Mouse (Mus musculus) neural tube, embryonic 14.5 days (tissue): ENCODE results near the gene Rusc2. TPM values are rescaled to one million over a fixed set of nuclear protein-coding genes. Genes with fewer than 3 reads are reported as not detected.

Experiments used
- ATAC-seq: fragments of 200-750 bp; cut with Nextera tagmentation; 2 replicates; pipeline ENCODE4 v1.8.0; 2017; ENCODE audit warnings: low read depth, mild to moderate bottlenecking, moderate TSS enrichment, moderate library complexity
- H3K27ac ChIP-seq: fragments of 300-500 bp; sonication (generic); 2 replicates; pipeline ENCODE4 v1.5.1; 2014; ENCODE audit warnings: low read depth, mild to moderate bottlenecking, control low read depth, low read length, moderate library complexity, mixed read lengths
- H3K27me3 ChIP-seq: fragments of 300-500 bp; sonication (generic); 2 replicates; pipeline ENCODE4 v1.6.1; 2014; ENCODE audit warnings: low read length; ENCODE audit not compliant: control insufficient read depth, insufficient read depth
- H3K36me3 ChIP-seq: fragments of 300-500 bp; sonication (generic); 2 replicates; pipeline ENCODE4 v1.6.1; 2014; ENCODE audit warnings: low read length, mixed read lengths; ENCODE audit not compliant: control insufficient read depth, insufficient read depth
- H3K4me1 ChIP-seq: fragments of 300-500 bp; sonication (generic); 2 replicates; pipeline ENCODE4 v1.6.1; 2014; ENCODE audit warnings: low read length; ENCODE audit not compliant: control insufficient read depth, insufficient read depth
- H3K4me2 ChIP-seq: fragments of 300-500 bp; sonication (generic); 2 replicates; pipeline ENCODE4 v1.6.1; 2014; ENCODE audit warnings: mild to moderate bottlenecking, low read depth, low read length, control low read depth
- H3K4me3 ChIP-seq: fragments of 300-500 bp; sonication (generic); 2 replicates; pipeline ENCODE4 v1.5.1; 2014; ENCODE audit warnings: low read depth, low read length, control low read depth, mixed read lengths
- H3K9ac ChIP-seq: fragments of 300-500 bp; sonication (generic); replicated peaks from 2 replicates; pipeline ENCODE4 v1.6.1; 2014; ENCODE audit warnings: low read depth, mild to moderate bottlenecking, control low read depth, low read length, mixed read lengths
- H3K9me3 ChIP-seq: fragments of 300-500 bp; sonication (generic); 2 replicates; pipeline ENCODE4 v1.6.1; 2016; ENCODE audit warnings: low read length; ENCODE audit not compliant: control insufficient read depth
- WGBS: fragments of 180-500 bp; shearing (Covaris S2); extraction: QIAGEN DNeasy Blood & Tissue Kit; methylation state at CpG from one replicate; pipeline ENCODE4 v1.1.7; 2014; 5-methylcytosine and 5-hydroxymethylcytosine counted together
- polyA plus RNA-seq: library from polyadenylated mRNA; unstranded; fragments of >200 nt; fragmentation: Nextera tagmentation; extraction: Ambion mirVana; gene quantifications from 2 replicates; pipeline ENCODE4 v1.2.1, GENCODE M21; 2014

The Rusc2 gene
- polyA plus RNA-seq, result 43.4 and 75.4 TPM in 2 replicates

DNA sequence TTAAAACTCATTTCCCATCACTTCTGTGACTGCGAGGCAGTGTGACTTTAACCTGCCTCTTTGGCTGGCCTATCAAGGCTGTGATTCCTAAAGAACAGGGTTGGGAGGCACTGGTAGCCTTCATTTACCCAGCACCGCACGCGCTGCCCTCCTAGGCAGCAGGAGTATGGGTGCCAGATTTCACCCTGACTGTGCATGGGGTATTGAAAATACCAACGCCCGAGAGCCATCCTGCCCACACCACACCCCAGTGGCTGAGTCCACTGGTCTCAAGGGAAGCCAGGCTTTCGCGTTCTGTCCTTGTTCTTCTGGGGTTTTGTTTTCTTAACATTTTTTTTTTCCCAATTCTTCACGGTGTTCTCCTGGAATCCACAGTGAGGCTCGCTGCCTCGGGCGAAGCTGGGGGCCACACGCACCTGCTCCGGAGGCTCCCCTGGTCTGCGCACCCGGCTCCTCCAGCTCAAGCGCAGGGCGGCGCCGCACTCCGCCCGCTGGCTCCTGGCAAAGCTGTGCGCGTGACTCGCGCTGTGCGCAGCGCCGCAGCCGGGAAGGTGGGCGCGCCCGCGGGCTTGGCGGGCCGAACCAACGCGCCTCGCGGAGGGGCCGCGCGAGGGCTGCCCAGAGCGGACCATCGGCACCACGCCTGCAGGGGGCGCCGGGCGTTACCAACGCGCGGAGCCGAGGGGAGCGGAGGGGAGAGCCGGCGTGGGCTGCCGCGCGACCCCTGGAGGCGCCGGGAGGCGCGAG lies at the start of gene Rusc2:
Gene Rusc2 (plus strand): TSS at position 572 of the 747 bp plus-strand sequence.
- ATAC-seq, result peak; percentile 97
- H3K9ac ChIP-seq, result peak within 1 kb of the TSS; percentile 75
- WGBS, result under 1% methylated on average over 50 of the region's 63 CpGs
- no peaks in the 10 kb centered on the region for H3K9me3 ChIP-seq
- H3K4me3 ChIP-seq, result peak within 1 kb of the TSS; percentile 71
- H3K4me2 ChIP-seq, result peak within 1 kb of the TSS; percentile 83
- no peaks in the 10 kb centered on the region for H3K36me3 ChIP-seq
- peaks cover 13% of the 10 kb centered on the region; the same call in 1 of the 2 replicates for H3K4me1 ChIP-seq
- H3K27me3 ChIP-seq, result no peaks in the 10 kb centered on the region
- H3K27ac ChIP-seq, result peak within 1 kb of the TSS; percentile 79

GRCm38 (mm10) chr4:43334771-43335170 lies 47.0 kb upstream of the Rusc2 start:
- H3K27me3 ChIP-seq, result no peaks in the 10 kb centered on the region
- 52% methylated on average over 2 of the region's 2 CpGs for WGBS
- 0 out of 2 replicates have a peak, but pooled peaks cover 4% of the 10 kb centered on the region for H3K9me3 ChIP-seq
- no peak overlapping the region for H3K9ac ChIP-seq
- H3K27ac ChIP-seq, result no peak overlapping the region
- no peak overlapping the region for H3K4me2 ChIP-seq
- no peaks in the 10 kb centered on the region for H3K4me1 ChIP-seq
- ATAC-seq, result no peak
- H3K4me3 ChIP-seq, result no peak overlapping the region
- H3K36me3 ChIP-seq, result no peaks in the 10 kb centered on the region

GRCm38 (mm10) chr4:43336176-43336575 lies 45.6 kb upstream of the Rusc2 start:
- no peak for ATAC-seq
- no peak overlapping the region for H3K9ac ChIP-seq
- no peak overlapping the region for H3K4me2 ChIP-seq
- 0 out of 2 replicates have a peak, but pooled peaks cover 4% of the 10 kb centered on the region for H3K9me3 ChIP-seq
- H3K4me3 ChIP-seq, result no peak overlapping the region
- H3K36me3 ChIP-seq, result no peaks in the 10 kb centered on the region
- H3K27ac ChIP-seq, result no peak overlapping the region
- no peaks in the 10 kb centered on the region for H3K27me3 ChIP-seq
- H3K4me1 ChIP-seq, result no peaks in the 10 kb centered on the region

DNA sequence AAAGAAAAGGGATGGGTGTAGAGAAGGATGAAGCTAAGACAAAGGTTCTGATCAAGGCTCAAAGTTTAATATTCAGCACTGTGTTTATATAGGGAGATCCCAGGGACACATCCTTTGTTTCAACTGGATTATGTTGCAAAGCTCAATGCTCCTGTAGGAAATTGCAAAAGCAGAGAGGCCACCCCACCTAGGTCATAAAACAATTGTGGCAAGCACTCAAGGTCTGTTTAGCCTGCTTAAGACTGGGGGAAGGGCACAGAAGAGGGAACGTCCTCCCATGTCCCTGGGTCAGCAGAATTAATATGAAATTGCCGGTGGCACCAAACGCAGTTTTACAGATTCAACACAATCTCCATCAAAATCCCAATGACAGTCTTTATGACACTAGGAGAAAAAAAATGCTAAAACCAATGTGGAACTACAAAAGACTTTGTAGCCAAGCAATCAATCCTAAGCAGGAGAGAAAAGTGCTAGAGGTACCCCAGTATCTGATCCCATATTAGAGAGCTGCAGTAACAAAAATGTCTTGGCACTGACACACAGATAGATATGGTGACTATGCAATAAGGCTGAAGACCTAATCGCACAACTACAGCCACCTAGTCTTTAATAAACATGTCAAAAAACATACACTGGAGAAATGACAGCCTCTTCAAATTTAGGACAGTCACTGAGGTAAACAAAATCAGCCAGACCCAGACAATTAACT lies 41.5 kb upstream of the Rusc2 start:
- Histone ChIP-seq H3K4me3 (no peak overlapping the region), H3K9me3 (0 out of 2 replicates have a peak, but pooled peaks cover 4% of the 10 kb centered on the region), H3K27me3 (no peaks in the 10 kb centered on the region), H3K36me3 (no peaks in the 10 kb centered on the region), H3K27ac (no peak overlapping the region), H3K9ac (no peak overlapping the region), H3K4me2 (no peak overlapping the region), H3K4me1 (no peaks in the 10 kb centered on the region)
- WGBS, result 56% methylated on average over 4 of the region's 4 CpGs
- ATAC-seq, result no peak

DNA sequence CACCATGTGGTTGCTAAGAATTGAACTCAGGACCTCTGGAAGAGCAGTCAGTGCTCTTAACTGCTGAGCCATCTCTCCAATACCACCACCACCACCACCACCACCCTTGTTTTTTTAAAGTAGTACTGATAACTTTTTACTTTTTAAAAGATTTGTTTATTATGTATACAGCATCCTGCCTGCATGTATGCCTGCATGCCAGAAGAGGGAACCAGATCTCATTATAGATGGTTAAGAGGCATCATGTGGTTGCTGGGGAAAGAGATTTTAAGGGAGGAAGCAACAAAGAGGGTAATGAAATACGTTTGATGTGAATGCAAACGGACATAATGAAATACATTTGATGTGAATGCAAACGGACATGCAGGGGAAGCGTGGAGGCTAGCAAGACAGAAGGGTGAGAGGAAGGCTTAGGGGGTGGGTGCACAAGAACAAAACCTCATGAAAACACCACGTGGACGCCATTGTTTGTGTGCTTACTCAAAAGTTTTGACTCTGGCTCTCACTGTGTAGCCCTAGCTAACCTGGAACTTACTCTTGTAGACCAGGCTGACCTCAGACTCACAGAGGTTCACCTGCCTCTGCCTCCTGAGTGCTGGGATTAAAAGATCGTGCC lies 40.4 kb upstream of the Rusc2 start:
- no peak overlapping the region for H3K4me3 ChIP-seq
- H3K9ac ChIP-seq, result no peak overlapping the region
- 43% methylated on average over 7 of the region's 7 CpGs for WGBS
- no peaks in the 10 kb centered on the region for H3K27me3 ChIP-seq
- no peak overlapping the region for H3K27ac ChIP-seq
- H3K4me2 ChIP-seq, result no peak overlapping the region
- no peaks in the 10 kb centered on the region for H3K4me1 ChIP-seq
- ATAC-seq, result no peak
- H3K36me3 ChIP-seq, result no peaks in the 10 kb centered on the region
- H3K9me3 ChIP-seq, result 0 out of 2 replicates have a peak, but pooled peaks cover under 1% of the 10 kb centered on the region

DNA sequence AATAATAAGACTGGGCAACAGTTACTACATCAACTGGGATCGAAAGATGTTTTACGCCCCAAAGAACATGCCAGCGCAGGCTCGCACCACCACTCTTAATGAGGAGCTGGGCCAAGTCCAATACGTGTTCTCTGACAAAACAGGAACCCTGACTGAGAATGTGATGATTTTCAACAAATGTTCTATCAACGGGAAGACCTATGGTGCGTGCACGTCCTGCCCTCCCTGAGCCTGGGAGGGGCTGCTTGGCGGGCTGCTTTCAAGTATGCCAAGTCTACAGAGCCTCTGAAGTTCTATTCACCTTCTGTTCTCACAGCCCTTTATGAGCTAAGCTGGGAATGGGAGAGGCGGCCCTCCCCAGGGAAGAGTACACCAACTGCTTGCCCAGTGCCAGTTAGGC lies 39.3 kb upstream of the Rusc2 start:
- H3K9me3 ChIP-seq, result no peaks in the 10 kb centered on the region
- no peaks in the 10 kb centered on the region for H3K4me1 ChIP-seq
- no peaks in the 10 kb centered on the region for H3K36me3 ChIP-seq
- 90% methylated on average over 10 of the region's 10 CpGs for WGBS
- ATAC-seq, result no peak
- no peak overlapping the region for H3K4me2 ChIP-seq
- no peak overlapping the region for H3K27ac ChIP-seq
- no peak overlapping the region for H3K9ac ChIP-seq
- H3K27me3 ChIP-seq, result no peaks in the 10 kb centered on the region
- no peak overlapping the region for H3K4me3 ChIP-seq

- WGBS, result 85% methylated on average over 2 of the region's 2 CpGs
- no peaks in the 10 kb centered on the region for H3K36me3 ChIP-seq
- H3K4me1 ChIP-seq, result no peaks in the 10 kb centered on the region
- H3K9ac ChIP-seq, result no peak overlapping the region
- no peak overlapping the region for H3K27ac ChIP-seq
- H3K4me3 ChIP-seq, result no peak overlapping the region
- no peaks in the 10 kb centered on the region for H3K9me3 ChIP-seq
- no peak overlapping the region for H3K4me2 ChIP-seq
- no peaks in the 10 kb centered on the region for H3K27me3 ChIP-seq
- ATAC-seq, result no peak
Observed at GRCm38 (mm10) chr4:43344932-43345331, 36.8 kb upstream of the Rusc2 start.

- Histone ChIP-seq H3K4me3 (no peak overlapping the region), H3K4me1 (no peaks in the 10 kb centered on the region), H3K9me3 (no peaks in the 10 kb centered on the region), H3K36me3 (no peaks in the 10 kb centered on the region), H3K4me2 (no peak overlapping the region), H3K27me3 (no peaks in the 10 kb centered on the region), H3K27ac (no peak overlapping the region), H3K9ac (no peak overlapping the region)
- no peak for ATAC-seq
- WGBS, result 92% methylated on average over 5 of the region's 5 CpGs
Observed at GRCm38 (mm10) chr4:43349206-43349605, 32.6 kb upstream of the Rusc2 start.
